Mouse (Mus musculus) urinary bladder, postnatal 4 days (tissue): ENCODE measurements around the gene Mrpl58.
"Not testable (repeated sequence)": the region's sequence is repeated elsewhere in the genome, so short reads cannot be mapped to it uniquely, and the experiment has no call there.

Source experiments
- DNase-seq, 2 experiments: peaks; one replicate each; pipeline ENCODE4 v3.0.0; 2021 to 2022; ENCODE audit warnings: low spot score in 2 of 2

The Mrpl58 gene

DNA sequence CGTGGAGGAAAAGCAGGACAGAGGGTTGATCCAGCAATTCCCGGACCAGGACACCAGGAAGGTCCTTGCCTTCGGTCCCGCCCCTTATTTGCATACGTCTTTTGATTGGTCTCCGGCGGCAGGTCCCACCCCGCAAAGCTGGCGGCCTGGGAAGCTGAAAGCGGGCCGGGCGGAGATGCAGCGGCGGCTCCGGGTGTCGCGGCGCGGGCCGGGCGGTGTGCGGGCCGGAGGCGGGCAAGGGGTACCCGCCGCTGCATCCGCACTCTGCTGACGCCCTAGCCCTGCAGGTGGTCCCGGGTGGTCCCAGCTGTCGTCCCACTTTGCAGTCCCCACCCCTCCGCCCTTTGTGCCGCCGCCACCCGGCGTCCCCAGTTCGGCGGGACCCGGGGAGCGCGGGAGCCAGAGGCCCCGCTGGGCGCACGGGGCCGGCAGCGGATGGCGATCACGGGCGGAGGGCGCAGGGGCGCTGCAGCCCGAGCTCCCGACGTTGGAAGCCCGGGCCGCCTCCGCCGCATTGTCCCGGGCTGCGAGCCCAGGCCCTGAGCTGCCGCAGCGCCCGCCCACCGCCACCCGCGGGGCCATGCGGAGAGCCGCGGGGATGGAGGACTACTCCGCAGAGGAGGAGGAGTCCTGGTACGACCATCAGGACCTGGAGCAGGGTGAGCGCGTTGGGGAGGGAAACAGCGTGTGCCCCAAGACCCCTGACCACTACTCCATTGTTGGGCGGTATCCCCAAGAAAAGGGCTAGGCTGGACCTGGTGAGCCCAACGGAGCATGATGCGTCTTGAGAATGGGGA, 21.6 kb upstream of the Mrpl58 start, which contains the start of gene Cdr2l:
Gene Cdr2l (plus strand): TSS at position 174 of the 797 bp plus-strand sequence.
- DNase-seq = peak; percentile 88 to 92

DNA sequence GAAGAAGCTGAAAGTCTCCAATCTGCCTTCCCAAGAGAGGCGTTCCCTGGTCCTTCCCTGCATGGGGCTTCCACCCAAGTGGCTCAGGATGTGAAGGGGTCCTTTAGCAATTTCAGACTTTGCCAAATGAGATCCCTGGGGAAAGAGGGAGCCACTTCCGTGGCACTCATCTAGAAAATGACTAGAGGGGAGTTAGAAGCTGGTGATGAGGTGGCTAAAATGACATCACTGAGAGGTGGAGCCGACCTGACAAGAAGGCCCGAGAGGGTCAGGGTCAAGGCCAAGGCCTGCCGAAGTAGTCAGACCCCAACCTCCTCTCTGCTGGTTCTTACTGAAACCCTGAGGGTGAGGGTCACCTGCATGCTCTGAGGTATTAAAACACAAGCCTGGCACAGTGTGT, 20.7 kb upstream of the Mrpl58 start:
- DNase-seq = no peak

DNA sequence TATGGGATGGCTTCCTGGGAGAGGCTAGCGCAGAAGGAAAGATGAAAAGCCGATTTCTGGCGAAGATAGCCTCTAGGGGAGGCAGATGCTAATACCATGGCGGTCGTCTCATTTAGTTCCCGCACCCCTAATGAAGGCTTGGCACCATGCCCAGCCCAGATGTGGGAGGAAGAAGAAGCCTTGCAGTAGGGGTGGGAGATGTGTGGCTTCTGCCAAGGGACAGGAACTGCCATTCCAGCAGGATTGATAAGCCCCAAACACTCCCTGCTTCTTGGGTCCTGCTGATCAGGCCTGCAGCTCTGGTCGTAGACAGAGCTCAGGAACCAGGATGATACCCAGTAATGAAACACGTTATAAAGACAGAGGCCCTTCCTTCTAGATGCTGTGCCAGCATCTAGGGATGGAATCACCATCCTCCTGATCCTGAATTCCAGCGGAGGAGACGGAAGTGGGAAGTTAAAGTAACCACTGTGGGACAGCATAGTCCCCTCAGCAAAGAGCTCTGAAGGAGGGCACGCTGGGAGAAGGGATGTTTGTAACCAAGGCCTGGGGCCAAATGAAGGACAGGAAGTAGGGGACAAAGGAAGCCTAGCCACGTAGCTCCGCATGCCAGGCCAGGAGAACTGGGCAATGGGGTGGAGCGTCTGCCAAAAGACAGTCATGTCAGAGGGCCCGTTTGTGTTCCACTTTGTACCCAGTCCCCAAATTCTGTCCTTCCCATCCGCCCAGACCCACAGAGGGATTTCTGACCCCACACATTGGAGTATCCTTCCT, 19.7 kb upstream of the Mrpl58 start:
- peak in 1 of 2 experiments; percentile 43 for DNase-seq

DNA sequence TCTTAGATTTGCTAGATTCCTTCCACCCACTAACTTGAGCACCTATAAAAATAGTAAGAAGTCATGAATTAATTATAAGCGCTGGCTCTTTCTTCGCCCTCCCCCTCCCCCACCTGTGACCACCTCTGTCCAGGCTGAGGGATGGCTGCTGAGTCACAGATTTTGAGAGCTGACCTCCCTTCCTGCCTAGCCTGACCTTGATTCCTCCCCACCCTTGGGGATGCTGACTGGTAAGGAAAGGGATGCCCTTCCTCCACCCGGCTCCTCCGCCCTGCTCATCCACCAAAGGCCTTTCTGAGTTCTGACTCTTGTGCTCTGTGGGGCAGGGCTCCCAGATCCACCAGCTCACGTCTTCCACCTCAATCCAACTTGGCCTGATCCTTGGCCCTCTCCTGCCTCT, 19.0 kb upstream of the Mrpl58 start:
- DNase-seq = no peak

DNA sequence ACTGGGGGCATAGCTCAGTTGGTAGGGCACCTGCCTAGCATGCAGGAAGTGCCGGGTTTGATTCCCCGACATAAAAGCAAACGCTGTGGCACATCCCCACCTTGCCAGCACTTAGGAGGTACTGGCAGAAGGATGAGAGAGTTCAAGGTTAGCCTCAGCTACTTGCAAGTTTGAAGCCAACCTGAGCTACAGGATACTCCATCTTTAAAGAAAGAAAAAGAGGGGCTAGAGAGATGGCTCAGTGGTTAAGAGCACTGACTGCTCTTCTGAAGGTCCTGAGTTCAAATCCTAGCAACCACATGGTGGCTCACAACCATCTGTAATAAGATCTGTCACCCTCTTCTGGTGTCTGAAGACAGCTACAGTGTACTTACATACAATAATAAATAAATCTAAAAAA, 16.7 kb upstream of the Mrpl58 start:
- DNase-seq = not testable (repeated sequence)

DNA sequence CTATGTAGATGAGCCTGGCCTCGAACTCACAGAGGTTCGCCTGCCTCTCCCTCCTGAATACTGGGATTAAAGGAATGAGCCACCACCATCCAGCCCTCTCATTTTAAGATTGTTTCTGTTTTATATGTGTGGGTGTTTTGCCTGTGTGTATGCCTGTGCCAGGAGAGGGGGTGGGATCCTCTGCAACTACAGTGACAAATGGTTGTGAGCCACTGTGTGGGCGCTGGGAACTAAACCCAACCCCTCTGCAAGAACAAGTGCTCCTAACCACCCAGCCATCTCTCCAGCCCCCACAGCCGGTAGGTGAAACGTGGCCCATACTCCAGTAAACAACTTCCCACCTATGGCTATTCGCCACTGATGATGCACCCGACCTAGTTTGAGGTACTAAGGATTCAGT, 12.2 kb upstream of the Mrpl58 start:
- no peak for DNase-seq

DNA sequence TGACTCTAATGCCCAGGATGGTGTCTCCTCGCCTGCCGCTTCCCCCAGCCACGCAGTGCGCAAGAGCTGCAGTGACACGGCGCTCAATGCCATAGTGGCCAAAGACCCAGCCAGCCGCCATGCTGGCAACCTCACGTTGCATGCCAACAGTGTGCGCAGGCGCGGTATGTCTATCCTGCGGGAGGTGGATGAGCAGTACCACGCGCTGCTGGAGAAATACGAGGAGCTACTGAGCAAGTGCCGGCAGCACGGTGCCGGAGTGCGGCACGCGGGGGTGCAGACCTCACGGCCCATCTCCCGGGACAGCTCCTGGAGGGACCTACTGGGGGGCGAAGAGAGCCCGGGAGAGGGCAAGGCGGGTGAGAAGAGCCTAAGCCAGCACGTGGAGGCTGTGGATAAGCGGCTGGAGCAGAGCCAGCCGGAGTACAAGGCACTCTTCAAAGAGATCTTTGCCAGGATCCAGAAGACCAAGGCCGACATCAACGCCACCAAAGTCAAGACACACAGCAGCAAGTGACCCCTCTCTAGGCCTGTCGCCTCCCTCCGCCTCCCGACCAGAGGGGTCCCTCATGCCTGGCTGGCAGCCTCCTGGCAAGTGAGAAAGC, 9.7 kb upstream of the Mrpl58 start:
- DNase-seq = no peak

DNA sequence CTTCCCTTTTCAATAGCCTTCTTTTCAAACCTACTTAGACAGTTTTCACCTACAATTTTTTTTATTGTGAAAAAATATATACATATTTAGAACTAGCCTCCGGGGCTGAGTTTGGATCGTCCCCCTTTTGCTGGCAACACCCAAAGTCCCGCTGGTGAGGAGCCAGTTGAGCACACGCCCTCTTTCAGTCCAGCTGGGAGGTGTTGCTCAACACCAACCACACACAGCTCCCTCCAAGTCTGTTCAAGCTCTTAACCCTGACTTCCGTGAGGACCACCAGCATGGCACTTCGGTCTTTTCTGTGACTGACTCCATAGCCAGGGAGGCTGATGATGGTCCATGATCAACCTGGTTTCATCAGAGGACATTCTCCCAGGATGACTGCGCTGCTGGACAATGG, 5.5 kb upstream of the Mrpl58 start:
- no peak for DNase-seq

DNA sequence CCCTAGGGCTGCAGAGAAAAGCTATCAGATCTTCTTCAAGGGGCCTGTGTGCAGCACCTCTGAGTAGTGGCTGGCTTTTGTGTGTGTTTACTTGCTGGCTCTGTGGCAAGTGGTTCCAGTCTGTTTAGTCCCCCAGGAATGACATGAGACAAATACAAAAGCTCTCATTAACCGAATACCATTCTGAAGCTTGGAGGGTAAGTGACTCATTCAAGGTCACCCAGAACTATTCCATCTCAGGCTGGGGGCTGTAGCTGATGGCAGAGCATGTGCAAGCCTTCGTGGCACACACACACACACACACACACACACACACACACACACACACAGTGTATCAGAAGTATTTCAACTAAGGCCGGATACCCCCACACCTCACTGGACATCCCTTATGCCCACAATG, 3.4 kb upstream of the Mrpl58 start:
- no peak for DNase-seq

DNA sequence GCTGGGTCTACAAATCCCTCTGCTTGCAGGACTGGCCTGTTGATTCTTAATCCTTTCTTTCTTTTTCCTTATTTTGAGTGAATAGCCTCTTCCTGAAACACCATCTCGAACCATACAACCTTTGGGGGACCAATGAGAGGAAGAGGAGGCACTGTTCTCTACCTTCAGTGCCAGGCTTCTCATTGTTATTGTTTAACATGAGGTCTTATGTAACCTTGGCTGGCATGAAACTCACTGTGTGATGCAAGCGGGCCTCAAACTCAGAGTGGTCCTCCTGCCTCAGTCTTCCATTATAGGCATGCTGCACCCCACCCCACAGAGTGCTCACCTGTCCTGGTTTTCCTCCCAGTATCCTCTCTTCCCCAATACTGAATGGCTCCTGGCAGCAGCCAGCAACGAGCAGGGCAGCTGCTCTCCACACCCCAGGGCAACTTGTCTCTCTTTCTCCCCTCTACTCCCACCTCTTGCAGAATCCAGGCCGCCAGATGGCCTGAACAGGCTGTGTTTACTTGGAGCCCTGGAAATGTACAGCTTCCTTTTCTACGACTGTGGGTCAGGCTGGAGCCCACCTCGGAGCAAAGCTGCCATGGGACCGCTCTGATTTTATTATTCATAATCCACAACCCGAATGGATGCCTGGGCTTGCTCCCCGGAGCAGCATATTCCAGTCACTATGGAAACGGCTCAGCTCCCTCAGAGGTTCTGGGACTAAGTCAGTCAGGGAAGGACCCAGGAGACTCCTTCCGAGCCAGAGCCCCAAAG, 2.7 kb upstream of the Mrpl58 start:
- no peak for DNase-seq

DNA sequence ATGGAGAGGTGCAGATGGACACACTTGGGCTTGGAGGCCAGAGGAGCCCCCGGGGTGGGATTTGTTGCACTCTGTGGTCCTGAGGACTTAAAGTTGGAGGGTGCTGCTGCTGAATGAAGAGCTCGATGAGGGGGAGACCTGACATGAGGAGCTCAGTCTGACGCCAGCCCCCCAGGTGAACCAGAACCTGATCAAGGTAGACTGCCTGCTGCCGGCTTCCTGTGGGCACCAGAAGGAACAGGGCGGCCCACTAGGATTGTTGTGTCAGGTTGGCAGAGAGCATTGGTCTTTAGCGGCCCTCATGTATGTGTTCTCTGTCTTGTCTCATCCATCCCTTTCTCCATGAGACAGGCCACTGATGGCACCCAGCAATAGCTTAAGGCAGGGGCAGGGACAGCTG, 2.2 kb downstream of the Mrpl58 start:
- no peak for DNase-seq

DNA sequence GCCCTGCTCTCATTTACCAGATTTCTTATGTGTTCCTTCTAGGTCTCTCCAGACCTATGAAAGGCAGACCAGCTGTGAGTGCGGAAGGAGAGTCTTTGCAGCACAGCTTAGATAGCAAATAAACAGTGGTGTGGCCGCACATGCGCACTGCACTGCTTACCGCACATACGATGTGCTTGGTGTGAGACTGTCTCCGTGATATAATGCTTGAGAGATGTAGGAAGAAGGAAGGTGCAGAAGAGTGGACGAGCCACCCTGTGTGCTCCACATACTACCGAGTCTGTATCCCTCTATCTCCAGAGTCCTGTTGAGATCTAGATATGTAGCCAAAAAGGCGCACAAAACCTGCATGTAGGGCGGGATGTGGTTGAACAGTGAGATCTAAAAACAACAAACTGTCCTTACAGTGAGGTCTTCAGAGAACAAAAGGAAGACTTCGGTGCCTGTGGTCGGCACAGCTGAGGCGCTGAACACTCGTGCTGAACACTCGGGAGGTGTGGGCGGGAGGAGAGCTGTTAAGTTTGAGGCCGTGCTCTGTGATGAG, 3.4 kb downstream of the Mrpl58 start:
- no peak for DNase-seq

DNA sequence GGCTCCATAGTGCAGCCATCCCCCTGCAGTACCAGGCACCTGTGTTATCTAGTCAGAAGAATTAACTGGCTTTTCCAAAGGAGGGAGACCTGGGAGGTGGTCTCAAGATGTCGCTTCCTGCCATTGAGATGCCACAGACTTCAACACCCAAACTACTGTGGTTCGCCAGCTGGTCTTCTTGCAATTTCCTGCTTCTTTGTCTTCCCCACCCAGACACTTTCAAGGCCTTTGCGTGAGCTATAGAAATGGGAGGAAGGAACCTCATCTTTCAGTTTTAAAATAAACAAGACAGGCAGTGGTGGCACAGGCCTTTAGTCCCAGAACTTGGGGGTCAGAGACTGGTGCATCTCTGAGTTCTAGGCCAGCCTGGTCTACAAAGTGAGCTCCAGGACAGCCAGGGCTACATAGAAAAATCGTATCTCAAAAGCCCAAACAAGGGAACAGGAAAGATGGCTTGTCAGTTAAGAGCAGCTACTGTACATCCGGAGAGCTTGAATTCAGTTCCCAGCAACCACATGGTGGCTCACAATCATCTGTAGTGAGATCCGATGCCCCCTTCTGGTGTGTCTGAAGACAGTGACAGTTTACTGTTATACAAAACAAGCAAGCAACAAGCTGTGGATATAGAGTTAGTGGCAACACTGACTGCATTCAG, 4.8 kb downstream of the Mrpl58 start:
- DNase-seq = no peak

DNA sequence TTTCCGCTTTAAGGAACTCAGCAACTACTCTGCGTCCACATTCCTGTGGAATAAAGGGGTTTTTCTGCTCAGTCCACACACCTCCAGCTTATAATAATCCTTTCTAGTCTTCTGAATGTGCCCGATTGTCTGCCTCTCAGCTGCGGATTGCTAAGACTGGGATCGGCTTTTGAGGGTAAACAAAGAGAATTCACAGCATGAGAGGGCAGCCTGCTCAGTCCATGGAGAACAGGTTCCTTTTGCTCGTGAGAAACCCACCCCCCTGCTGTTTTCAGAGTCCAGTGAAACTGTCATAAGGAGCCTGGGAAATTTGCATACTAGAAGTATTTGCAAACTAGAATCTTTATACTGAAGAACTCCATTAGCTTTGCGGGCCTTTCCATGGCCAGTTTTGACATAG, 6.0 kb downstream of the Mrpl58 start:
- DNase-seq = no peak

DNA sequence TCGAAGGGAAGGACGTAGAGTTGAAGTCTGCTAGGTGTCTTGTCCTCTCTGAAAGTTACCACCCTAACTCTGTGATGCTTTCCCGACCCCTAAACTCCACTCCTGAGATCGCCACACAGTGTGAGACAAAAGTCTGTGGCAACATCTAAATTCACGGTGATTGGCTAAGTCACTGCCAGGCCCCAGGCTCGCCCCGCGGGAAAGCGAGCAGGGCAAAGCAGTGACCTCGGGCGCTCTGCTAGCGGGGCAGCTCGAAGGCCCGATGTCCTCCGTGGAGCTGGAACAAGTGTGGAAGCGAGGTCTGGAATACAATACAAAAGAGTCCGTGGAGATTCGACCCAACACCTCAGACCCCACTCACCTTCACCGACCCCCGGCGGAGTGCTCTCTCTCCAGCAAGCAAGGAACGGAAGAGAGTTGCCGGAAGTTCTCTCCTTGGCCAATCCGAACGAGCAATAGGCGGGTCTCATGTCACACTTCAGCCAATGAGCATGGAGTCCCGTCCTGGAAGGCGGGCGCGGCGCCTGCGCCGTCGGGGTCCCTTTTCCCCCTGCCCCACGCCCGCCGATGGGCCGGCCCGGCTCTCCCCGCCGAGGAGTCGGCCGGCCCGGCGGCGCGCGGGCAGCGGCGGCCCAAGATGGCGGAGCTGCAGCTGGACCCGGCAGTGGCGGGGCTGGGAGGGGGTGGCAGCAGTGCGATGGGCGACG, 16.1 kb downstream of the Mrpl58 start, which contains the start of the genes Atp5h and Kctd2:
Gene Atp5h (minus strand): TSS at position 432 of the 707 bp plus-strand sequence.
Gene Kctd2 (plus strand): TSS at position 598 of the 707 bp plus-strand sequence.
- DNase-seq = peak; percentile 95

DNA sequence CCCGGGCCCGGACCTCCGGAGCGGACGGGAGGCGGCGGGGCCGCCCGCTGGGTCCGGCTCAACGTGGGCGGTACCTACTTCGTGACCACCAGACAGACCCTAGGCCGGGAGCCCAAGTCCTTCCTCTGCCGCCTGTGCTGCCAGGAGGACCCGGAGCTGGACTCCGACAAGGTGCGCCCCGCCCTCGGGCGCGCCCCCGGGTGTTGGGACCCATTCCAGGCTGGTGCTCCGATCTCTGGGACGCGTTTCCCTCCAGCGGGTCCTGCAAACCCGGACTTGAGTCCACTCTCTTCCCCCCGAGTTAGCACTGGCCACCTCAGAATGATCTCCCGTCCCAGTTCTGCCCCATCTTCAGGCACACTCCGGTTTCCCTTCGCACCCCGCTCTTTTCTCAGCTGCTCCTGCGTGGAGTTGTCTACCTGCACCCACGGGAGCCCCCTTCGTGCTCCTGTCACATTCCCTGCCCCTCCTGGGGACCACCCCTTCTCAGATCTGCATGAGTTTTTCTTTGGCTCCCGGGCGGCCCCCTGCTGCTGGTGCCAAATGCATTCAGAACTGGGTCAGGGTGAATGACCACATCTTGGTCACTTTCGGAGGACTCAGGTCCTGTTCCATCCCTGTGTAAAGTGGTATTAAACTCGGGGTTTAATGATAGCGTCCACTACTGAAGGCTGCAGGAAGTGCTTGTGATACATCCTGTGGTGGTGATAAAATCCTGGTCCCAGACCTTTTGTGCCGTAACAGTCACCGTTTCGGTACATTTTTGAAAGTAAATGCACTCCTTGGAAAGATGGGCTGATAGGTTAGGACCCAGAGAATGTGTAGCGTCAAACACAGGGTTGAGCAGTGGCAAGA, 17.0 kb downstream of the Mrpl58 start:
- DNase-seq = peak in 1 of 2 experiments; percentile 61

DNA sequence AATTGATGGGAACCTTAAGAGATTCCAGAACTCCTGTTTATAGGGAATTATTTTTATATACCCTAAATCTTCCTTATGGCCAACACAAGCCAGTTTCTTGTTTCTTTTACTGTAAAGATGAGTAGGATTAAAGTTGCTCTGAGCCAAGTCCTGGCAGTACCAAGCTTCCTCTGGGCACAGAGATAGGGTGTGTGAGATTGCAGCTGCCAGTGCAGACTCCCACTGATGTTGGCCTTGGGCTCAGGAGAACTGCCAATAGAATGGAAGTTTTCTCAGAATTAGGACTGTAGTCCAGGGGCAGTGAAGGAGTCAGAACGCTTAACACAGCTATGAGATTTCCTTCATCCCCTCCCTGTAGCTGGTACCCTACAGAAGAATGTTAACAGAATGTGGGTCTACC, 17.8 kb downstream of the Mrpl58 start:
- DNase-seq = no peak

DNA sequence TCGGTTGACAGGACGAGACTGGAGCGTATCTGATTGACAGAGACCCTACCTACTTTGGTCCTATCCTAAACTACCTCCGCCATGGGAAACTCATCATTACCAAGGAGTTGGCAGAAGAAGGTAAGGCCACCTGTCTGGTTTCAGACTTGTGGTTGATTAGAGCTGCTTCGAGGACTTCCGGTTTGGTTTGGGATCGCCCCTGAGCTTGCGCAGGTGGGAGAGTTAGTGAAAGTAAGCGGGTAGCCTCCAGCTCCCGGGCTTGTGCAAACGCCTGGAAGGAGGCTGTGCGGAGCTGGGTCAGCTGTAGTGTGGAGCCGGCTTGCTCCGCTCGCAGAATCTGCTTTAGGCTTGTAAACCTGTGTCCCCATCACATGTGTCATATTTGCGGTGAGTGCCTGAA, 18.4 kb downstream of the Mrpl58 start:
- no peak for DNase-seq

DNA sequence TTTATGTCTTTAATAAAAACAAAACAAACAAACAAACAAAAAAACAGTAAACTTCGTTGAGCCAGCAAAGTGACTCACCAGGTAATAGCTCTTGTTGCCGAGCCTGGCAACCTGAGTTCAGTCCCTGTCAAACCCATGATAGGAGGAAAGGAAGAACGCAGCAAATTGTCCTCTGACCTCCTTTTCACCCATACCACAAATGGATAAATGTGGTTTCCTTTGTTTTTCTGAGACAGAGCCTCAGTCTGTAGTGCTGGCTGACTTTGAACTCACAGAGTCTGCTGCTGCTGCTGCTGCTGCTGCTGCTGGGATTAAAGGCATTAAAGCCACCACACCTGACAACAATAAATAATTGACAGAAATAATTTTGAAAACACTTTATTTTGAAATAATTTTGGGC, 19.5 kb downstream of the Mrpl58 start:
- DNase-seq = no peak
